Mouse (Mus musculus) heart, embryonic 10.5 days (tissue): Measurements from ENCODE around the gene Rnf19b. TPM values are rescaled to one million over a fixed set of nuclear protein-coding genes. Genes with fewer than 3 reads are reported as not detected.
A peak's percentile ranks its signal among the peaks of the same experiment; 100 is the strongest.

Source experiments
- DNase-seq: peaks from one replicate; pipeline ENCODE4 v3.0.0-alpha.2; 2017; ENCODE audit warnings: low spot score
- H3K27ac ChIP-seq: fragments of 300-500 bp; sonication (generic); 2 replicates; pipeline ENCODE4 v1.5.1; 2016; ENCODE audit warnings: mild to moderate bottlenecking
- H3K27me3 ChIP-seq: fragments of 300-500 bp; sonication (generic); 2 replicates; pipeline ENCODE4 v1.6.1; 2016; ENCODE audit warnings: mild to moderate bottlenecking; ENCODE audit not compliant: poor library complexity, insufficient read depth, severe bottlenecking
- H3K36me3 ChIP-seq: fragments of 300-500 bp; sonication (generic); 2 replicates; pipeline ENCODE4 v1.6.1; 2016; ENCODE audit warnings: mild to moderate bottlenecking, moderate library complexity
- H3K4me1 ChIP-seq: fragments of 300-500 bp; sonication (generic); 2 replicates; pipeline ENCODE4 v1.6.1; 2016; ENCODE audit warnings: mild to moderate bottlenecking
- H3K4me3 ChIP-seq: fragments of 300-500 bp; sonication (generic); 2 replicates; pipeline ENCODE4 v1.5.1; 2016; ENCODE audit warnings: mild to moderate bottlenecking, moderate library complexity
- H3K9me3 ChIP-seq: fragments of 300-500 bp; sonication (generic); 2 replicates; pipeline ENCODE4 v1.6.1; 2016; ENCODE audit warnings: mild to moderate bottlenecking, moderate library complexity
- WGBS: fragments of 180-500 bp; shearing (Covaris S2); methylation state at CpG from one replicate; pipeline ENCODE4 v1.1.7; 2016; 5-methylcytosine and 5-hydroxymethylcytosine counted together
- polyA plus RNA-seq: library from polyadenylated mRNA; unstranded; fragments of >200 nt; fragmentation: Nextera tagmentation; extraction: Ambion mirVana; gene quantifications from 2 replicates; pipeline ENCODE4 v1.2.1, GENCODE M21; 2016

The Rnf19b gene
- polyA plus RNA-seq, 1 experiment from 2014 or later = 6.8 TPM

DNA sequence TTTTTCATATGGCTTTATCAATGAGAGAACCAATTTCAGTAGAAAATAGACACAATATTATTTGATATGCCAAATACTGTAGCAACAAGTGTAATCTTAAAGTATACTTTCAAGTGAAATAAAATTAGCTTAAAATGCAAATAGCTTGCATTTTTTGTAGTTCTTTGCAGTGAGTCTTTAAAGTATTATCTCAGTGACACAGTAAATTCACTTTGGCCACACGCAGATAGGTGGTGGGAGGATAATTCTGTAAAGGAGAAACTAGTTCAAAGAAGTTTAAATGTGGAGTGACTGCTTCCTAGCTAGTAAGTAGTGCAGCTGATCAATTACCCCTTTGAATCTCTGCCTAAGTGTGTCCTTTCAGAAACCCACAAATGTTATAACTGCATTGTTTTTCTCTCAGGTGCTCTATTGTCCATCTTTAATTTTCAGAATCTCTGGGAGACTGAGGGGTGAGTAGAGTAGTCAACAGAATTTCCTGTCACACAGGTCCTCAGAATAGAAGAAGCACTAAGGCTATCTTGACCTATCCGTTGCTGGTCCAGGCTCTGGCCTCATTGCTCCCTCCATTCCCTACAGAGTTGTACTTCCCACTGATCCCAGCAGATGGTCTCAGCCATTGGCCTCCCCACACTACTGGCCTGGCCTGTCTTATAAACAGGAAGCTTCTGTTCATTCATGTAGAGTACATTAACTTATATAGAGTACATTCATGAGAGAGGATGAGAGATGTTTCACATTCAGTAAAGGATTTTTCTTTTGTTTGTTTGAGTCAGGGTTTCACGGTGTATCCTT lies 4.4 kb downstream of the Rnf19b start:
- Histone ChIP-seq H3K9me3 (no peaks in the 10 kb centered on the region), H3K27ac (no peak overlapping the region), H3K4me3 (no peak overlapping the region), H3K4me1 (peaks cover 14% of the 10 kb centered on the region), H3K27me3 (no peaks in the 10 kb centered on the region), H3K36me3 (no peaks in the 10 kb centered on the region)
- WGBS = 78% methylated on average over 3 of the region's 3 CpGs
- DNase-seq = no peak

DNA sequence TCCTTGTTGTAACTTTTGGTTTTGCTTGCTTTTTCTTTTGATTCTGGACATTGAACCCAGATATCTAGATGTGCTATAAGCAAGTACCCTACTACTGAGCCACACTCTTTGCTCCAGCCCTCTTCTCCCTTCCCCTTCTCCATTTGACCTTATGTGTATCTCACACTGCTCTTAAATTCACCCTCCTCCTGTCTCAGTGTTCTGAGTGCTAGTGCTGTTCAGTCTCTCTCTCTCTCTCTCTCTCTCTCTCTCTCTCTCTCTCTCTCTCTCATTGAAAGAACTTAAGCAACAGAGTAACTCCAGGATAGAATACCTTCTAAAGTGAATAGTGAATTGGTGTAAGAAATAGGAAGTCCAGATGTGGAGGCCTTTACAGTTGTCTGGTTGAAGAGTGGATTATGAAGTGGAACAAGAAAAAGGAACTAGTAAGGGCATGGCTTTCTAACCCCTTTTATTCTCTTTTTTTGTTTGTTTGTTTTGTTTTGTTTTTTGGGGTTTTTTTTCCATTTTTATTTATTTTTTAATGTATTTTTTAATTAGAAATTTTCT lies 7.7 kb downstream of the Rnf19b start:
- no peaks in the 10 kb centered on the region for H3K36me3 ChIP-seq
- no peaks in the 10 kb centered on the region for H3K4me1 ChIP-seq
- no peak for DNase-seq
- H3K4me3 ChIP-seq = no peak overlapping the region
- H3K9me3 ChIP-seq = no peaks in the 10 kb centered on the region
- H3K27me3 ChIP-seq = no peaks in the 10 kb centered on the region
- H3K27ac ChIP-seq = no peak overlapping the region

DNA sequence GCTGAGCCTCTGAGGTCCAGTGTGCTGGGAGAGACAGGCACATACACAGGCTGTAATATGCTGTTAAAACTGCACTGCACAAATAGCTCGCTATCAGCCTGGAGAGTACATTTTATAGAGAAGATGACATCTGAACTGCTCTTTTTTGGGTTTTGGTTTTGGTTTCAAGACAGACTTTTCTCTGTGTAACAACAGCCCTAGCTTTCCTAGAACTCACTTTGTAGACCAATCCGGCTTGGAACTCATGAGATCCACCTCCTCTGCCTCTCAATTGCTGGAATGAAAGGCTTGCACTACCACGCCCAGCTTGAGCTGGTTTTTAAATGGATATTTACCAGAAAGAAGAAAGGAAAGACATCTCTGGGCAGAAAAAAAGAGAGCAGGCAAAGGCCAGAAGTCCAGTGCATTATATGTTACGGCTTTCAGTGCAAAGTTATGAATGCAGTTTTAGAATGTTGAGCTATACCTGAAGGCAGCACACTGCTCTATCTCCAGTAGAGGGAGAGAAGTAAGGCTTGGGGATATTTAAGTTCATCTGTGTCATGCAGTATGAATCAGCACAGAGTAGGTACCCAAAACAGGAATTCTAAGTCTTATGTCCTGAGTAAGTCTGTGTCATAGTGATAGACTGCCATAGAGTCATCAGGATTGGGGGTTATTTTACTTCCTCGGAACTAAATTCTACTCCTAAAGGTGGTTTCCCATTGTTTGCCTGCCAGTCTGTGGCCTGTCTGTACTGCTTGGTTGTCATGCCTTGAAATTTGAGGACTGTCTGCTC lies 9.8 kb downstream of the Rnf19b start:
- H3K9me3 ChIP-seq = no peaks in the 10 kb centered on the region
- H3K27ac ChIP-seq = no peak overlapping the region
- no peak overlapping the region for H3K4me3 ChIP-seq
- no peaks in the 10 kb centered on the region for H3K4me1 ChIP-seq
- no peaks in the 10 kb centered on the region for H3K36me3 ChIP-seq
- 86% methylated on average over 5 of the region's 5 CpGs for WGBS
- no peaks in the 10 kb centered on the region for H3K27me3 ChIP-seq
- no peak for DNase-seq

DNA sequence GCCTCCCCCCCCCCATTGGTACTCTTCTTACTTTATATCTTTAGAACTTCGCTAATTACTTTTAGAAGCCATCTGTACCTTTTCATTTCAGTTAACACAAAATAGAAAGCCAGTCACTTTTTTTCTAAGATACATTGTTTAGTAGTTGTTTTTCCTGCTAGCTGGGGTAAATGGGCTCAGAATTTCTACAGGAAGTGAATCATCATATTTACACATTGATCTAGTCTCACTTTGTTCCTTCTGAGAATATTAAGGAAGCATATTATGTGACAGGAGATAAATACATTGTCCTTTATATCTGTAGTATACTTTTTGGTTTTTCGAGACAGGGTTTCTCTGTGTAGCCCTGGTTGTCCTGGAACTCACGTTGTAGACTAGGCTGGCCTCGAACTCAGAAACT lies 10.8 kb downstream of the Rnf19b start:
- no peak for DNase-seq
- Histone ChIP-seq H3K27ac (no peak overlapping the region), H3K4me1 (no peaks in the 10 kb centered on the region), H3K27me3 (no peaks in the 10 kb centered on the region), H3K9me3 (no peaks in the 10 kb centered on the region), H3K4me3 (no peak overlapping the region), H3K36me3 (peaks cover 6% of the 10 kb centered on the region; the same call in 1 of the 2 replicates)
- WGBS = 95% methylated on average over 4 of the region's 4 CpGs

DNA sequence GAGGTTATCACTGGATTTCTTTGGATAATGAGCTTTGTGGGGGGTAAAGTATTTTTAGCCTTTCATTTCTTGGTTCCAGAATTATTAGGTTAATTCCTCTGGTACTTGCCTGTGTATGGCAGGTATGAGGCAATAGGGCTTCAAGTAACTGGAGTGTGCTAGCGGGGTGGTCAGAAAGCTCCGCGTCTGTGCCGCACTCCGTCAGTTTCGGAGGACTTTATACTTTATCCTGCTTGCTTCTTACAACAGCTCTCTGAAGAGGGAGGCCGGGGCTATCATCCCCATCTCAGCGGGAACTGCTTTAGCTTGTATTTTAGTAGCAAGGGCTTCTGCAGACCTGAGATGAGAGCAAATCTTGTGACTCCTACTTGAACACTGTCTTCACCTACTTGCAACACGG lies 21.1 kb downstream of the Rnf19b start:
- Histone ChIP-seq H3K27ac (no peak overlapping the region), H3K9me3 (0 out of 2 replicates have a peak, but pooled peaks cover 4% of the 10 kb centered on the region), H3K27me3 (no peaks in the 10 kb centered on the region), H3K4me1 (no peaks in the 10 kb centered on the region), H3K36me3 (peaks cover 85% of the 10 kb centered on the region), H3K4me3 (no peak overlapping the region)
- DNase-seq = no peak
- WGBS = 89% methylated on average over 9 of the region's 9 CpGs

DNA sequence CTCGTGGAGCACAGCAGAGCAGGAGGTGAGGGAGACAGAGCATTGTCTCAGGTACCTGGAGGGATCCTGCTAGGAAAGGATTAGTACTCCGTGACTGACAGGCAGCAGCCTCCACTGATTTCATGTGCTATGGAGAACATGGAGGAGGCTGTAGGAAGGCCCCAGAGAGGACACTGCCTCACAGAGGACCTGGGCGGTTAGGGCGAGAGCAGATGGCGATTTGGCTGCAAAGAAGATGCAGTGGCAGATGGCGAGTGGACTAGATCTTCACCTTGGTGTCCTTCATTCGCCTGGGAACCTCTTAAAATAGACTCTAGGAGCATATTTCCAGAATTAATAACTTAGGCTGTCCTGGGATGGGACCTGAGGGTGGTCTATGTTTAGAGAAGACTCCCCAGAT lies 23.0 kb downstream of the Rnf19b start:
- Histone ChIP-seq H3K27me3 (no peaks in the 10 kb centered on the region), H3K27ac (no peak overlapping the region), H3K4me1 (no peaks in the 10 kb centered on the region), H3K36me3 (peaks cover 77% of the 10 kb centered on the region), H3K9me3 (0 out of 2 replicates have a peak, but pooled peaks cover 4% of the 10 kb centered on the region), H3K4me3 (no peak overlapping the region)
- DNase-seq = no peak
- WGBS = 83% methylated on average over 7 of the region's 7 CpGs

DNA sequence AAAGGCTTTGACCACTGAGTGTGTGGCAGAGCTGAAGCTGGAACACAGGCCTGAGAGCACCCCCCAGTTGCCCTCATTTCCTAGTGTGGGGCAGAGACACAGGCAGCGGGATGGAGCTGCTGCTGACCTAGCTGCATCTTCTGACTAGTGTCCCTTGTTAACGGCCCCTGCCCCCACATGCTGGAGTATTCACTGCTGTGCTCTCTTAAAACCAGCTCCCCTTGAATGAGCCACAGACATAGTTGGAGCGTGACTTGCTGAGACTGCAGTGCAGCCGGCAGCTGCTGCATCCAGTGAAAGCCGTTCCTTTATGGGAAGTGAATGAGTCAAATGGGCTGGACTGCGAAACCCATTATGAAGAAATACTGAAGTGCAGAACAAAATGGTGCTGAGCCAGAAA lies 23.4 kb downstream of the Rnf19b start:
- Histone ChIP-seq H3K27me3 (peaks cover 1% of the 10 kb centered on the region; the same call in 1 of the 2 replicates), H3K27ac (no peak overlapping the region), H3K4me1 (no peaks in the 10 kb centered on the region), H3K9me3 (0 out of 2 replicates have a peak, but pooled peaks cover 4% of the 10 kb centered on the region), H3K4me3 (no peak overlapping the region), H3K36me3 (peaks cover 73% of the 10 kb centered on the region)
- no peak for DNase-seq
- WGBS = 76% methylated on average over 6 of the region's 6 CpGs

DNA sequence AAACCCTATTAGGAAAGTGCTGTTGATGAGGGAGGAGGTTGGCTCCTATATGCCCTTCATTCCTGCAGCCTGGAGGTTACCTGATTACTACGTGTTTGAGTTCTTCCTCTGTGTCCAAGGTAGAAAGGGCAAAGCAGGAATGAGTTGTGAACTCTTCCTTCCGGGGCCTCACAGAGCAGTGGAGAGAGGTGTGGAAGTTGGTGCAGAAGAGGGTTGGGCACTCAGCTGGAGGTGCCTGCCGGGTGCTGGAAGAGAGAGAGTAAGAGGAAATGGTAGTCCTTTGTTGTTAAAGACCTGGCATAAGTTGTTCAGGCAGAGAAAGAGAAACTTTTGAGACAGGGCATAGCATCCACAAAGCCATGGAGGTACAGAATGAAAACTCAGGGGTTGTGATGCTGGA lies 23.9 kb downstream of the Rnf19b start:
- peaks cover 69% of the 10 kb centered on the region for H3K36me3 ChIP-seq
- no peaks in the 10 kb centered on the region for H3K4me1 ChIP-seq
- H3K4me3 ChIP-seq = no peak overlapping the region
- no peak overlapping the region for H3K27ac ChIP-seq
- peaks cover 5% of the 10 kb centered on the region; the same call in 1 of the 2 replicates for H3K27me3 ChIP-seq
- no peak for DNase-seq
- H3K9me3 ChIP-seq = 0 out of 2 replicates have a peak, but pooled peaks cover 4% of the 10 kb centered on the region
- 68% methylated on average over 3 of the region's 3 CpGs for WGBS

DNA sequence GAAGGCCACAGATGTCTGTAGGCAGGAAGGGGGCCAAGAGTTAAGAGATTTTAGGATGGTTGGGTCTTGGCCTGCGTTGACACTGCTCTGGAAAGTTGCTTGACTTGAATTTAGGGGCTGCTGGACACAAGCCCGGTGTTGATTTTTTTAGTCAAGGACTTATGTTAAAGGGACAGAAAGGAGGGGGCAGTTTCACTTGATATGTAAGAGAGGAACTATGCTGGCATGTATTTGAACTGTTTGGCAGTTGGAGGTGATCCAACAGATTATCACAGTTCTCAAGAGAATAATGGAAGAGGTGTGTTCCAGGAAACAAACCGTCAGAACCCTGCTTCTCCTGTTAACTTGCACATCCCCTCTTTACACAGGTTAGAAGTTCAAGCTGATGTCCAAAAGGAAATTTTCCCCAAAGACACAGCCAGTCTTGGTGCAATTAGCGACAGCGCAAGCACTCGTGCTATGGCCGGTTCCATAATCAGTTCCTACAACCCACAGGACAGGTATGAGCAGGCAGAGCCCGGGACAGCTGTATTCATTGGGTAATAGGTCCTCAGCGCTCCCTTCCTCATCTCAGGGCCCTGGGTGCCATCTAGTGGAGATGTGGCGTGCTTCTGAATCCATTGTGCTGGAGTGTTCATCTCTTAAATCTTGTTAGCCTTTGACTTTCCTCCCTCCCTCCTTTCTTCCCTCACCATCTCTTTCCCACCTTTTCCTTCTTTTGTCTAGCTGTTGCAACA lies 24.5 kb downstream of the Rnf19b start:
- WGBS = 54% methylated on average over 10 of the region's 10 CpGs
- no peak overlapping the region for H3K27ac ChIP-seq

DNA sequence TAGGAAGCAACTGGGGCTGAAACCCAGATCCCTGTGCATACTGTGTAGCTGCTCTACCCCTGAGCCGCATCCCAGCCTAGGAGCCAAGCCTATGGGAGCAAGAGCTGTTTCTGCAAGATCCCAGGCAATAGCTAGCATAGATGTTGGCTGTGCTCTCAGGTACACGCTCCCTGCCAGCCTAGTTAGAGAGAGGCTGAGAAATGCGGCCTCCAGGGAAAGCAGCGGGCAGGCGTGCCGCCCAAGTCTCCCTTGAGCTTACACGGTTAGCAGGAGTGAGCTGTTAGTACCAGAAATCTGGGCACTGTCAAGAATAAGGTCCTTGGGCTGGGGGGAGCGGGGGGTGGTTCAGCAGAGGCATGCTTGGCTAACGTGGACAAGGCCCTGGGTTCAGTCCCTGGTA lies 26.8 kb downstream of the Rnf19b start:
- Histone ChIP-seq H3K4me1 (no peaks in the 10 kb centered on the region), H3K4me3 (no peak overlapping the region), H3K9me3 (no peaks in the 10 kb centered on the region), H3K36me3 (peaks cover 42% of the 10 kb centered on the region), H3K27me3 (peaks cover 8% of the 10 kb centered on the region; the same call in 1 of the 2 replicates), H3K27ac (no peak overlapping the region)
- DNase-seq = no peak
- 85% methylated on average over 9 of the region's 9 CpGs for WGBS

More for the DNA sequence above, 24.5 kb downstream of the Rnf19b start:
- Histone ChIP-seq H3K9me3 (0 out of 2 replicates have a peak, but pooled peaks cover 4% of the 10 kb centered on the region), H3K4me1 (no peaks in the 10 kb centered on the region), H3K4me3 (no peak overlapping the region), H3K27me3 (peaks cover 8% of the 10 kb centered on the region; the same call in 1 of the 2 replicates), H3K36me3 (peaks cover 65% of the 10 kb centered on the region)
- DNase-seq = peak; percentile 83

DNA sequence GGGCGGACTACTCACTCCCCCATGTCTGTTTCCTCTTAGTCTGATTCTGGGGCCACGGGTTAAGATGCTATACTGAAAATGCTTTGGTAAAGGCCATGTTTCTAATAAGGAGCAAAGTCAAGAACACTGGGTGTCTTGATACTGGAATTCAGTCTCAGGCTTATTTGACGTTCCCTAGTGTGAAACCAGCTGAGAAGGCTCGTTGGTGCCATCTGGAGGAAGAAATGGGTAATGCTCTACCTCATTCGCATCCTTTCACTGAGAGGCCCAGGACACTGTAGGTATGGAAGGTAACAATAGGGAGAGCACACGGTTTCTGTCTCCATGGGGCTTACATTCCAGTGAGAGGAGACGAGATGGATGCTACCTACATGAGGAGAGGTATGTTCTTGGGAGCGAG lies 28.0 kb downstream of the Rnf19b start:
- Histone ChIP-seq H3K36me3 (peaks cover 31% of the 10 kb centered on the region), H3K9me3 (no peaks in the 10 kb centered on the region), H3K4me1 (no peaks in the 10 kb centered on the region), H3K27ac (no peak overlapping the region), H3K27me3 (peaks cover 8% of the 10 kb centered on the region; the same call in 1 of the 2 replicates), H3K4me3 (no peak overlapping the region)
- no peak for DNase-seq
- 30% methylated on average over 8 of the region's 8 CpGs for WGBS

DNA sequence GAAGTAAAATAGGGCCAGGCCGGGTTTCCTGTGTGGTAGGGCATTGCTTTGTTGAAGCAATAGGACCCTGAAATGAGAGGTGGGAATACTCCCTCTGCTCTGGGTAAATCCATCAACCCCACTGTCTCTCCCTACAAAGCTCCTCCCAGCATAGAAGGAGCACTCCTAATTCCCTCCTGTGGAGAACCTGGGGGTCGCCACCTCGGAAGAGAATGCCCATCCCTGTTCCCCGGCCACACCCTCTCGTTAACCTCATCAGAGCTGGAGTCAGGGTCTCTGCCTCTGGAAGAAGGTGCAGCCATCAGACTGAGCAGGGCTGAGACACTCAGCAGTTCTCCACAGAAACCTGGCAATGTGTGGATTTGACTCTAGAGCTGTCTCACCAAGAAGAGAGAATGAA lies 29.8 kb downstream of the Rnf19b start:
- Histone ChIP-seq H3K36me3 (peaks cover 17% of the 10 kb centered on the region), H3K27me3 (peaks cover 15% of the 10 kb centered on the region), H3K4me1 (no peaks in the 10 kb centered on the region), H3K9me3 (no peaks in the 10 kb centered on the region), H3K4me3 (no peak overlapping the region), H3K27ac (no peak overlapping the region)
- DNase-seq = no peak
- 49% methylated on average over 5 of the region's 5 CpGs for WGBS
